Mouse (Mus musculus): Measurements from ENCODE around the gene Shank2.
A peak's percentile ranks its signal among the peaks of the same experiment; 100 is the strongest.

Shank2 gene

GRCm38 (mm10) chr7:144233479-144233878, 231.8 kb downstream of the Shank2 start:
- DNase-seq: no peak

GRCm38 (mm10) chr7:144234783-144235182, 233.1 kb downstream of the Shank2 start:
- DNase-seq: no peak

GRCm38 (mm10) chr7:144235523-144235922, 233.8 kb downstream of the Shank2 start:
- no peak for DNase-seq

GRCm38 (mm10) chr7:144236802-144237201, 235.1 kb downstream of the Shank2 start:
- DNase-seq: no peak

GRCm38 (mm10) chr7:144238409-144238808, 236.7 kb downstream of the Shank2 start:
- DNase-seq: no peak

GRCm38 (mm10) chr7:144238992-144239391, 237.3 kb downstream of the Shank2 start:
- DNase-seq: no peak

- no peak for DNase-seq
These were observed 238.0 kb downstream of the Shank2 start for GRCm38 (mm10) chr7:144239571-144240370.

GRCm38 (mm10) chr7:144240736-144241343, 239.1 kb downstream of the Shank2 start:
- no peak for DNase-seq

- DNase-seq: no peak
These were observed 242.5 kb downstream of the Shank2 start for GRCm38 (mm10) chr7:144244203-144244602.

GRCm38 (mm10) chr7:144246271-144246670, 244.5 kb downstream of the Shank2 start:
- DNase-seq: no peak

GRCm38 (mm10) chr7:144248686-144249422, 247.1 kb downstream of the Shank2 start:
- no peak for DNase-seq

- DNase-seq: no peak
These were observed 249.1 kb downstream of the Shank2 start for GRCm38 (mm10) chr7:144250791-144251190.

GRCm38 (mm10) chr7:144251250-144251649, 249.5 kb downstream of the Shank2 start:
- DNase-seq: no peak

- no peak for DNase-seq
These were observed 253.0 kb downstream of the Shank2 start for GRCm38 (mm10) chr7:144254674-144255246.

- no peak for DNase-seq
These were observed 256.1 kb downstream of the Shank2 start for GRCm38 (mm10) chr7:144257821-144258220.

- DNase-seq: no peak
These were observed 256.6 kb downstream of the Shank2 start for GRCm38 (mm10) chr7:144258332-144258731.

- no peak for DNase-seq
These were observed 260.9 kb downstream of the Shank2 start for GRCm38 (mm10) chr7:144262666-144263065.

- DNase-seq: no peak
These were observed 265.0 kb downstream of the Shank2 start for GRCm38 (mm10) chr7:144266745-144267144.

- no peak for DNase-seq
These were observed 266.6 kb downstream of the Shank2 start for GRCm38 (mm10) chr7:144268329-144268728.

- no peak for DNase-seq
These were observed 267.1 kb downstream of the Shank2 start for GRCm38 (mm10) chr7:144268778-144269177.

- DNase-seq: peak; percentile 93
These were observed 269.3 kb downstream of the Shank2 start for GRCm38 (mm10) chr7:144271074-144271473.

GRCm38 (mm10) chr7:144278703-144279102, 277.0 kb downstream of the Shank2 start:
- DNase-seq: peak; percentile 61

- no peak for DNase-seq
These were observed 282.0 kb downstream of the Shank2 start for GRCm38 (mm10) chr7:144283701-144284100.

All from cerebellum, adult 9-11 months (tissue).